Mouse (Mus musculus) midbrain, embryonic 11.5 days (tissue): ENCODE results near the gene Dda1. TPM values are rescaled to one million over a fixed set of nuclear protein-coding genes. Genes with fewer than 3 reads are reported as not detected.

Experiments used
- ATAC-seq: fragments of 200-750 bp; cut with Nextera tagmentation; 2 replicates; pipeline ENCODE4 v1.8.0; 2017; ENCODE audit warnings: moderate TSS enrichment, moderate library complexity; ENCODE audit not compliant: low FRiP score
- DNase-seq: peaks from one replicate; pipeline ENCODE4 v3.0.0; 2015; ENCODE audit warnings: low spot score; ENCODE audit errors: missing footprints
- H3K27ac ChIP-seq: fragments of 300-500 bp; sonication (generic); 2 replicates; pipeline ENCODE4 v1.5.1; 2014; ENCODE audit warnings: low read depth, low read length
- H3K27me3 ChIP-seq: fragments of 300-500 bp; sonication (generic); 2 replicates; pipeline ENCODE4 v1.6.1; 2014; ENCODE audit warnings: mild to moderate bottlenecking, low read length, moderate library complexity, mixed read lengths; ENCODE audit not compliant: control insufficient read depth, insufficient read depth
- H3K36me3 ChIP-seq: fragments of 300-500 bp; sonication (generic); 2 replicates; pipeline ENCODE4 v1.6.1; 2014; ENCODE audit warnings: mild to moderate bottlenecking, low read length, moderate library complexity, mixed read lengths; ENCODE audit not compliant: control insufficient read depth, insufficient read depth
- H3K4me1 ChIP-seq: fragments of 300-500 bp; sonication (generic); 2 replicates; pipeline ENCODE4 v1.6.1; 2014; ENCODE audit warnings: low read length; ENCODE audit not compliant: control insufficient read depth, insufficient read depth
- H3K4me2 ChIP-seq: fragments of 300-500 bp; sonication (generic); 2 replicates; pipeline ENCODE4 v1.6.1; 2014; ENCODE audit warnings: mild to moderate bottlenecking, moderate library complexity
- H3K4me3 ChIP-seq: fragments of 300-500 bp; sonication (generic); 2 replicates; pipeline ENCODE4 v1.5.1; 2014; ENCODE audit warnings: low read depth, low read length
- H3K9ac ChIP-seq: fragments of 300-500 bp; sonication (generic); 2 replicates; pipeline ENCODE4 v1.6.1; 2014; ENCODE audit warnings: low read length
- H3K9me3 ChIP-seq: fragments of 300-500 bp; sonication (generic); 2 replicates; pipeline ENCODE4 v1.6.1; 2016; ENCODE audit warnings: low read length; ENCODE audit not compliant: control insufficient read depth
- WGBS: fragments of 180-500 bp; shearing (Covaris S2); extraction: QIAGEN DNeasy Blood & Tissue Kit; methylation state at CpG from one replicate; pipeline ENCODE4 v1.1.7; 2014; 5-methylcytosine and 5-hydroxymethylcytosine counted together
- polyA plus RNA-seq: library from polyadenylated mRNA; unstranded; fragments of >200 nt; fragmentation: Nextera tagmentation; extraction: Ambion mirVana; gene quantifications from 2 replicates; pipeline ENCODE4 v1.2.1, GENCODE M21; 2014

Gene Dda1
- polyA plus RNA-seq, 1 experiment from 2014 or later: 129 TPM

DNA sequence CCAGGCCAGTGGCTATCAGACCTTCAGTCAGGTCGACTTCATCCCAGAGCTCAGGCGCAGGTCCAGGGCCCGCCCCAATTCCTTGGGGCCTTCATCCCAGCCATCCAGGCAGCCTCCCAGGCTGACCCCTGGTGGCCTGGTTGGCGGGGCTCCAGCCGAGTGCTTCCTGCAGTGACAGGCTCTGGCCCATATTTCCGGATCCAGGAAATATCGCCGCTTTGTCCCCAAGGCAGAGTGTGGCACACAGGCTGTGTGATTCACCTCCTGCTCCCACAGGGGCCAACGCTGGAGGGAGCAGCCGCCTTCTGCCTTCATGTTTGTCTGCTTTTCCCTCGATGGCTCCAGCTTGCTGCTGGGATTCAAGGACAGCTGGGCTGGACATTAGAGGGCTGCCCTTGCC lies 27.5 kb downstream of the Dda1 start:
- Histone ChIP-seq H3K36me3 (peaks cover 3% of the 10 kb centered on the region; the same call in 1 of the 2 replicates), H3K9ac (no peak overlapping the region), H3K27ac (no peak overlapping the region), H3K4me1 (peaks cover 8% of the 10 kb centered on the region), H3K4me2 (no peak overlapping the region), H3K9me3 (no peaks in the 10 kb centered on the region), H3K4me3 (no peak overlapping the region), H3K27me3 (no peaks in the 10 kb centered on the region)
- ATAC-seq (no peak), DNase-seq (no peak)
- WGBS: 58% methylated on average over 11 of the region's 11 CpGs

DNA sequence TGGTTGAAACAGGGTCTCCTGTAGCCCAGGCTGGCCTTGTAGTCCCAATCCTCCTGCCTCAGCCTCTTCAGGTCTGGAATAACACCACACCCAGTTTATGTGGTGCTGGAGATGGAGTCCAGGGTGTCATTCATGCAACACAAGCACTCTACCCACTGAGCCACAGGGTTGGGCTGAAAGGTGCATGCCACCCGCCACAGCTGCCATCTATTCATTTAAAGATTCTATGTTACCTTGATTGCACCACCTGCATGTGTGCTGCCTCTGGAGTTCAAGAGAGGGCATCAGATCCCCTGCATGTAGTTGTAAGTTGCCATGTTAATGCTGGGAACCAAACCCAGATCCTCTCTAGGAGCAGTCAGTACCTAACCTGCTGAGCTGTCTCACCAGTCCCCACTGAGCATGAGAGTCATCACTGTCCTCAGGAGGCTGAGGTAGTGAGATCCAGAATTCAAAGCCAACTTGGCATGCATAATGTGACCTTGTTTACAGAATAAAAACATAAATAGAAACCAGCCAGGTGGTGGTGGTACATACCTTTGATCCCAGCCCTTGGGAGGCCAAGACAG lies 28.2 kb downstream of the Dda1 start:
- Histone ChIP-seq H3K4me2 (no peak overlapping the region), H3K4me1 (peaks cover 8% of the 10 kb centered on the region), H3K9ac (no peak overlapping the region), H3K27me3 (no peaks in the 10 kb centered on the region), H3K27ac (no peak overlapping the region), H3K4me3 (no peak overlapping the region), H3K9me3 (no peaks in the 10 kb centered on the region), H3K36me3 (peaks cover 3% of the 10 kb centered on the region; the same call in 1 of the 2 replicates)
- ATAC-seq (no peak), DNase-seq (no peak)
- 88% methylated on average over 1 of the region's 1 CpGs for WGBS

DNA sequence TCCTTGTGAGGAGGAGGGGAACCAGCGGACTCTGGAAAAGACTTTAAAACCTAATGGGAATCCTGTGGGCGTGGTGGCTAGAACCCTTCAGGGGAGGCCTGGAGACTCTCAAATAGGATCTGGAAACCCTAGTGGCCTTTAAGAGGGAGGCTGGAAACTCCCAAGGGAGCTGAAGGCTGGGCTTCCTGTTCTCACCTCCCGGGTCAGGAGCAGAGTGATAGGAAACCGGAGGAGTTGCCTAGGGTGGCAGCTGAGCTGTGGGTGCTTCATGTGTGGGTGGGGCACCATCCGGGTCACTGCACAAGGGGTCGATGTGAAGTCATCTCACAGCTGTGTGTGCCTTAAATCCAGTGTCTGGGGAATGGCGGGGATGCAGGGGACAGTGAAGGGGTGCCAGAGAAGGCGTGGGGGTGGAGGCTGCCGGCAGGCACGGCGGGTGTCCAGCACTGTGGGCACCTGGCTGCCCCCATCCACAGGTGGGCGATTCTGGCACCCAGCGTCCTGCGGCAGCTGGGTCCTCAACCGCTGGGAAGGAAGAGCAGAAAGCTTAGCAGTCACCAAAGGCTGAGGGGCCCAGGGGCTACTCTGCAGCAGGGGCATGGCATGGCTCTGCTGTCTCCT lies 29.0 kb downstream of the Dda1 start:
- no peak for DNase-seq
- Histone ChIP-seq H3K36me3 (no peaks in the 10 kb centered on the region), H3K27me3 (no peaks in the 10 kb centered on the region), H3K9ac (no peak overlapping the region), H3K4me1 (peaks cover 8% of the 10 kb centered on the region), H3K27ac (no peak overlapping the region), H3K4me3 (no peak overlapping the region), H3K9me3 (no peaks in the 10 kb centered on the region), H3K4me2 (no peak overlapping the region)
- WGBS: 26% methylated on average over 15 of the region's 15 CpGs
- ATAC-seq: no peak

DNA sequence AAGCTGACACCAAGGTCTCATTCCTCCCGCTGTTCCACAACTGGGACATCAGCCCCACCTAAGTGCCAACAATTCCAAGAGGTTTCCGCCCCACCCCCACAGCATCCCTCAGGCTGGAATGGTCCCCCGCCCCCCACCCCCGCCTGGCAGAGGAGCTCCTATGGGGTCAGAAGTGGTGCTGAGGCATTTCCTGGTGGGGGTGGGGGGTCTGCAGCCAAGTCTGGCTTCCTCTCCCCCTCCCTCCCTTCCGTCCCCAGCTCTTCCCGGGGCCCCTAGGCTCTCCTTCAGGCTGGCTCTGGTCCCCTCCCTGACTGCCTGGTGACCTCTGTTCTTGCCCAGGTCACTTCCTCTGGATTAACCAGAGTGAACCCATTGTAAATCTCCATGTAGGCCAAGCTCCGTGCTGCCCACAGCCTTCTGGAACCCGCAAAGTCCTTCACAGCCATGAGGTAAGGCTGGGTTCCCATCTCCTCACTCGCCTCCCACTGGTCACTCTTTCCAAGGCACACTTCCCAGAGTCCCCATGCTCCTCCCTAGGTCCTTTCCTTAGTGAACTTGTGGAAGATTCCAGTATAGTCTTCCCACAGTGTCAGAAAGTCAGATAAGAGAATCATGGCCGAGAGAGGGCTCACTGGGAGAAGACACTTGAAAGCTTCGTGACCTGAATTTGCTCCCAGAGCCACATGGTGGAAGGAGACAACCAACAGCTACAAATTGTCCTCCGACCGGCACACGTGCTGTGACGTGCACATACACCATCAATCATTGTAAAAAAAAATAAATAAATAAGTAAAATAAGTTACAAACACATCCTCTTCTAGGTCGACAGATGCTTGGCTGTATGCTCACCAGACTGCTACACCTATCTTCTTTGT lies 30.1 kb downstream of the Dda1 start:
- H3K27me3 ChIP-seq: no peaks in the 10 kb centered on the region
- DNase-seq (peak; percentile 84), ATAC-seq (no peak)
- peaks cover 8% of the 10 kb centered on the region for H3K4me1 ChIP-seq
- no peak overlapping the region for H3K27ac ChIP-seq
- H3K4me2 ChIP-seq: no peak overlapping the region
- no peak overlapping the region for H3K4me3 ChIP-seq
- H3K9ac ChIP-seq: no peak overlapping the region
- no peaks in the 10 kb centered on the region for H3K9me3 ChIP-seq
- no peaks in the 10 kb centered on the region for H3K36me3 ChIP-seq
- 50% methylated on average over 16 of the region's 16 CpGs for WGBS

DNA sequence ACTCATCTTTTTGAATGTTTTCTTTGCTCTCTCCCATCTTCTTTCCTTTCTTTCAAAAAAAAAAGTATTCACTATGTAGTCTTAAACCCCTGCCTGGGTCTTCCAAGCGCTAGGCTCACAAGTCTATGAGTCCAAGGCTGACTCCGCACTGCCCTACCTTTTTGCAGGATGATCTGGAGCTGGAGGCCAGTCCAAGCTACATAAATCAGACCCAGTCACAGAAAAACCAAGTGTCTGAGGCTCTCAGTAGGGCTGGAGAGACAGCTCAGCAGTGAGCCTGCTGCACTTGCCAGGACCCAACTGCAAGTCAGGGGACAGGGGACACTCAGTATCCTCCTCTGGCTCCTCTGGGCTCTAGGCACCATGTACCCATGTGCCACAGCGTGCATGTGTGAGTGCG lies 35.4 kb downstream of the Dda1 start:
- Histone ChIP-seq H3K4me1 (no peaks in the 10 kb centered on the region), H3K4me2 (no peak overlapping the region), H3K27ac (no peak overlapping the region), H3K36me3 (no peaks in the 10 kb centered on the region), H3K9ac (no peak overlapping the region), H3K4me3 (no peak overlapping the region), H3K27me3 (peaks cover 32% of the 10 kb centered on the region), H3K9me3 (no peaks in the 10 kb centered on the region)
- 90% methylated on average over 4 of the region's 4 CpGs for WGBS
- DNase-seq (no peak), ATAC-seq (no peak)

DNA sequence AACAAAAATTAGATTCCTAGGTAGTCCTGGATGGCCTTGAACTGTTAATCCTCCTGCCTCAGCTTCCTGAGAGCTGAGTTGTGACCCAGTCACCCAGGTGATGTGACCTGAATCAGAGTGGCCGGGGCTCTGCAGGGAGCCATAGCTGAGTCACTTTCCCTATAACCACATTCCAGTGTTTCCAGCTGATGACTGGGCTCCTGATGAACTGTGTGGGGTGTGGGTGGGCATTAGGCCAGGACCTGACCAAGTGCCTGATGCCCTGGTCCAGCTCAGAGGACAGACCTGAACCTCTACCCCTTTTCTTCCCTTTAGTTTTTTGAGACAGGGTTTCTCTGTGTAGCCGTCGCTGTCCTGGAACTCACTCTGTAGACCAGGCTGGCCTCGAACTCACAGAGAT lies 36.3 kb downstream of the Dda1 start:
- DNase-seq (no peak), ATAC-seq (no peak)
- WGBS: 93% methylated on average over 4 of the region's 4 CpGs
- H3K9me3 ChIP-seq: no peaks in the 10 kb centered on the region
- H3K9ac ChIP-seq: no peak overlapping the region
- H3K27ac ChIP-seq: no peak overlapping the region
- no peaks in the 10 kb centered on the region for H3K36me3 ChIP-seq
- H3K4me3 ChIP-seq: no peak overlapping the region
- peaks cover 32% of the 10 kb centered on the region for H3K27me3 ChIP-seq
- H3K4me1 ChIP-seq: no peaks in the 10 kb centered on the region
- H3K4me2 ChIP-seq: no peak overlapping the region

DNA sequence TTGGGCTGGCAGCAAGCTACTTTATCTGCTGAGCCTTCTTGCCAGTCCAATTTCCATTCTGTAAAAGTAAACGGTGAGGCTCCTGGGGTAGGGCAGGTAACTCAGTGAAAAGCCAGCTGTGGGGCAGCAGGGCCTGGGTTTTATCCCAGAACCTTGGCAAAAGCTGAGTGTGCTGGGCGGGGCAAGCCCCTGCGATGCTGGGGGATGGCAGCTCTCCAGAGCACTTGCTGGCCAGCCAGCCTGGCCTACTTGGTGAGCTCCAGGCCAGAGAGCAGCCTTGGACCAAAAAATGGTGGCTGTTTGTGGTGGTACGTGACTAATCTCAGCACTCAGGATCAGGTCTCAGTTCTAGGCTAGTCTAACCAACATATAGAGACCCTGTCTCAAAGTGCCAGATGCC lies 37.0 kb downstream of the Dda1 start:
- no peak for ATAC-seq
- H3K9ac ChIP-seq: no peak overlapping the region
- H3K36me3 ChIP-seq: no peaks in the 10 kb centered on the region
- no peak overlapping the region for H3K4me3 ChIP-seq
- H3K27ac ChIP-seq: no peak overlapping the region
- no peaks in the 10 kb centered on the region for H3K4me1 ChIP-seq
- no peak for DNase-seq
- no peak overlapping the region for H3K4me2 ChIP-seq
- H3K27me3 ChIP-seq: peaks cover 32% of the 10 kb centered on the region
- no peaks in the 10 kb centered on the region for H3K9me3 ChIP-seq
- WGBS: 76% methylated on average over 4 of the region's 4 CpGs

DNA sequence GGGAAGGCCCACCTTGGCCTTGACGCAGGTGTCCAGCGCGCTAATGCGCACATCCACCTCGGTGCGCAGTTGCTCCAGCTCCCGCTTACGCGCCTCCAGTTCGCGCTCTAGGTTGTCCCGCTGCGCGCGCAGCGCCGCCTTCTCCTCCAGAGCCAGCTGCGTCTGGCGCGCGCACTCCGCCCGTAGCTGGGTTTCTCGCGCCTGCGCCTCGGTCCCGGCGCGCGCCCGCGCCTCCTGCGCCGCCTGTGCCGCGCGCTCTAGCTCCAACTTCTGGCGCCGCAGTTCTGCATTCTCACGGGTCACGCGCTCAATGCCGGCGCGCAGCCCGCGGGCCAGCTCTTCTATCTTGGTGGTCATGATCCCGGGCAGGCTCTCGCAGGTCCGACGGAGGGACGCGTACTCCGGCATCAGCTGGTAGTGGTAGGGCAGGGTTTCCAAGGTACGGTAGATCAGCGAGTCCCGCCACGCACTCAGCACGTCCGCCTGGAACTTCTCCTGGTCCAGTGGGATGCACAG lies 38.6 kb downstream of the Dda1 start:
- H3K27me3 ChIP-seq: peaks cover 32% of the 10 kb centered on the region
- no peak overlapping the region for H3K27ac ChIP-seq
- peak overlapping the region; percentile 16; the same call in 1 of the 2 replicates for H3K9ac ChIP-seq
- WGBS: under 1% methylated on average over 61 of the region's 61 CpGs
- no peaks in the 10 kb centered on the region for H3K4me1 ChIP-seq
- H3K4me3 ChIP-seq: peak overlapping the region; percentile 31
- no peaks in the 10 kb centered on the region for H3K36me3 ChIP-seq
- DNase-seq (peak; percentile 97), ATAC-seq (peak; percentile 80)
- no peaks in the 10 kb centered on the region for H3K9me3 ChIP-seq
- H3K4me2 ChIP-seq: peak overlapping the region; percentile 57

DNA sequence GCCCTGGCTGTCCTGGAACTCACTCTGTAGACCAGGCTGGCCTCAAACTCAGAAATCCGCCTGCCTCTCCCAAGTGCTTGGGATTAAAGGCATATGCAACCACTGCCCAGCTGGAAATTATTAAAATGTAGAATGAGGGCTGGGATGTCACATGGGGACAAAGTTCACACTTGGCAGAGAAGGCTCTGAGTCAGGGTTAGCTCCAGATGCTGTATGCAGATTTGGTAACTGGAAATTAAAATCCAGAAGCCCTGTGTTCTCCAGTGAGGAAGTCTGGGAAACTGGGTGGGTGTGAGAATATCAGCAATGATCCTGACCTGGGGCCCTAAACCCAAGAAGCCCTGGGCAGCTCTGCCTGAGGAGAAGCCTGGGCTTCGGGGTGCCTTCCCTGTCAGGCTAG lies 40.3 kb downstream of the Dda1 start:
- H3K27me3 ChIP-seq: peaks cover 32% of the 10 kb centered on the region
- no peak overlapping the region for H3K9ac ChIP-seq
- WGBS: 76% methylated on average over 2 of the region's 2 CpGs
- H3K27ac ChIP-seq: no peak overlapping the region
- H3K4me2 ChIP-seq: no peak overlapping the region
- no peaks in the 10 kb centered on the region for H3K4me1 ChIP-seq
- no peaks in the 10 kb centered on the region for H3K36me3 ChIP-seq
- no peaks in the 10 kb centered on the region for H3K9me3 ChIP-seq
- H3K4me3 ChIP-seq: no peak overlapping the region
- ATAC-seq (no peak), DNase-seq (no peak)
